Mouse (Mus musculus): ENCODE results near the gene Tpst2. TPM values are rescaled to one million over a fixed set of nuclear protein-coding genes. Genes with fewer than 3 reads are reported as not detected.
"Not testable (repeated sequence)": the region's sequence is repeated elsewhere in the genome, so short reads cannot be mapped to it uniquely, and the experiment has no call there.

Gene Tpst2
- polyA plus RNA-seq, 1 experiment = 42.1 TPM

DNA sequence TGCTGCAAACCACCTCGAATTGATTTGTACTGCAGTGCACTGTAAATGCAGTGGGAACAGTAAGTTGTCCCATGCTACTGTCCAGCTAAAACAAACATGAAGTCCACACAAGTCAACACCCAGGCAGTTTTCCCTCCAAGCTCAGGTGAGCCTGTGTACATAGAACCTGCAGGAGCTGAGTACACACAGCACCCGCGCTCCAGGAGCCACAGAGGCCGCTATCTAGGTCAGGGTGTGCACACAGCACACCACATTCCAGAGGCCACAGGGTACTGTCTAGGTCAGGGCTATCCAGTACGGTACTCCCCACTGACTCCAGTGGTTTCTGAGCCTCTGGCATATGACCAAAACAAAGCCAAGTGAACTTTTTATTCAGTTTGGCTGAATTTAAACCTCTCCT, 25.8 kb downstream of the Tpst2 start:
- Histone ChIP-seq H3K4me1 (ENCODE audit: control insufficient read depth, insufficient read depth, low read length) (peaks cover 26% of the 10 kb centered on the region), H3K4me3 (ENCODE audit: insufficient read depth, low read length) (no peak overlapping the region), H3K27ac (ENCODE audit: insufficient read depth, low read depth, low read length) (no peak overlapping the region)
- TF ChIP-seq CTCF (IDR thresholded peaks at IDR 0.05; ENCODE audit: low read depth, low read length) = no peak
- TF ChIP-seq POLR2A (IDR thresholded peaks at IDR 0.05; ENCODE audit: borderline replicate concordance, low read depth, low read length) = no peak

DNA sequence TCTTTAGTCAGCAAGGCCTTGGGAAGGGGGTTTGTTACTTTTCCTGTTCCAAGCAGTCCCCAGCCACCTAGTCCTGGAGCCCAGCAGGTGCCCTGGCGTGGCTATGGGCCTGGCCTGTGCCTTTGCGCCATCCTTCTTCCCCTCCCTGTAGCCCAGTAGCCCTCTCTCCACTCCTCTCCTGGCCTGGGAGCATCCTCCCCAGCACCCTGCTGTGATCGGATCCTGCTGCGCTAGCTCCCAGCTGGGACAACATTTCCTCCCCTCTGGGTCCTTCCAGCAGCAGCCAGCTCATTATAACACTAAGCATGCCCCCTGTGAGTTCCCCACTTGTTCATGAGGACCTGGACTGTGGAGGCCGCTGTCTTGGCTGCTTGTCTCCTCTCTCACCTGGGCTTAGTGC, 29.4 kb downstream of the Tpst2 start:
- Histone ChIP-seq H3K4me3 (ENCODE audit: insufficient read depth, low read length) (no peak overlapping the region), H3K4me1 (ENCODE audit: control insufficient read depth, insufficient read depth, low read length) (no peaks in the 10 kb centered on the region), H3K27ac (ENCODE audit: insufficient read depth, low read depth, low read length) (no peak overlapping the region)
- no peak for TF ChIP-seq POLR2A (IDR thresholded peaks at IDR 0.05; ENCODE audit: borderline replicate concordance, low read depth, low read length)
- no peak for TF ChIP-seq CTCF (IDR thresholded peaks at IDR 0.05; ENCODE audit: low read depth, low read length)

DNA sequence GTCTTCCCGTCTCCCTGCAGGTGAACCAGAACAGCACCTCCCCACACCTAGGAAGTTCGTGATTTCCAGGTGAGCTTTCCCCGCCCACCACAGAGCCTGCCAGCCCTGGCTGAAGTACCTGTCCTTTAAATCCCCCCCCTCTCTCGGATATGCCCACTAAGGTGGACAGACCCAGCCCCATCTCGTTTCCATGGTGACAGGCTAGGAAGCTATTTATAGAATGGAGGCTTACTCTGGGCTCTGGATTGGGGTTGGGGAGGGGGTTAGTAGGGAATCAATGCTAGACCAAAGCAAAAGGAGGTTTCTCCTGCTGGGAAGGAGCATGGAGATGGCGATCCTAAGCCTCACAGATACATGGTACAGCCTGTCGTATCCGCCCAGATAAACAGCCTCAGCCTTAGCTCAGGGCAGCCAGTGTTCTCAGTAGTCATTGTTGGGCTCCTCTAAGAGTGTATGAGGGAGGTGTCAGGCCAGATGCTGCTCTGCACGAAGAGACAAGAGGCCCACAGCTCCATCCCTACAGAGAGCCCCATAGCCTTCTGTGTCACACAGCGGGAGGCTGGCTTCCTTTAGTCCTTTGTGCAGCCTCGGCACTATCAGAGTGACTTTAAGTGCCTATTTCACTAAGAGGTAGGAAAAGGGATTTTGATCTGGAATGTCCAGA, 36.9 kb downstream of the Tpst2 start:
- Histone ChIP-seq H3K4me1 (ENCODE audit: control insufficient read depth, insufficient read depth, low read length) (no peaks in the 10 kb centered on the region), H3K4me3 (ENCODE audit: insufficient read depth, low read length) (no peak overlapping the region), H3K27ac (ENCODE audit: insufficient read depth, low read depth, low read length) (no peak overlapping the region)
- TF ChIP-seq POLR2A (IDR thresholded peaks at IDR 0.05; ENCODE audit: borderline replicate concordance, low read depth, low read length) (no peak), CTCF (IDR thresholded peaks at IDR 0.05; ENCODE audit: low read depth, low read length) (no peak)

DNA sequence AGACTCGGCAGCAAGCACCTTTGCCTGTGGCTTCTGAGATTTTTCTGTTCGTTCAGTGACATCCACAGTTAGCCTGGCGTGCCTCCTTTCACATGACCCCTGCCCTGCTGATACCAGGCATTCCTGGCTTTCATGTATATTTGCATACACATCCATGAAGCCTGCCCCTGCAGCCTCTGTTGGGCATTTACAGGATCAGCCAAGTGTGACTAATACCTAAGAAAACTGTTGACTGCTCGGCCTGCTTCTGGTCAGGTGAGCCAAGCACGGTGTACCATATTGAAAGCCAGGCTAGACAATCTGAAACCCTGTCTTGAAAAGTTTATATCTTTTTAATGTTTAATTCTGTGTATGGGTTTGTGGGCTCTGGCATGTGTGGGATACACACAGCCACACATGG, 40.0 kb downstream of the Tpst2 start:
- H3K4me3 ChIP-seq (ENCODE audit: insufficient read depth, low read length) = no peak overlapping the region
- H3K27ac ChIP-seq (ENCODE audit: insufficient read depth, low read depth, low read length) = no peak overlapping the region
- no peaks in the 10 kb centered on the region for H3K4me1 ChIP-seq (ENCODE audit: control insufficient read depth, insufficient read depth, low read length)
- TF ChIP-seq POLR2A (IDR thresholded peaks at IDR 0.05; ENCODE audit: borderline replicate concordance, low read depth, low read length) = no peak
- no peak for TF ChIP-seq CTCF (IDR thresholded peaks at IDR 0.05; ENCODE audit: low read depth, low read length)

DNA sequence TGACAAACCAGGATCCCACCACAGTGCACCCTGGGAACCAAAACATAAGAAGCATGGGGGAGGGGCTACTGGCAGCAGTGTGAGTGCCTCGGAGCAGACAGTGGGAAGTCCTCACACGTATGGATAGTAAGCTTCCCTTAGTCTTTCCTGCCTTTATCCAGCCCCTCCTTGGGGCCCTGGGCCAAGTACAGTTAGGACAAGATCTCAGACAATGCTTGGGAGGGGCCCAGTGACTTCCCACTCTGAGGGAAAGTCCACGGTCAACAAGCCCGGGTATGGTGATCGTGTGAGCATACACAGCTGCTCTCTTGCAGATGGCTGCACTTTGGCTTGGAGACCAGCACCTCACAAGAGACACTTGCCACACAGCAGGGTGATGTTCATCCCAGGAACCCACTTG, 40.8 kb downstream of the Tpst2 start:
- no peak for TF ChIP-seq POLR2A (IDR thresholded peaks at IDR 0.05; ENCODE audit: borderline replicate concordance, low read depth, low read length)
- Histone ChIP-seq H3K4me3 (ENCODE audit: insufficient read depth, low read length) (no peak overlapping the region), H3K27ac (ENCODE audit: insufficient read depth, low read depth, low read length) (no peak overlapping the region), H3K4me1 (ENCODE audit: control insufficient read depth, insufficient read depth, low read length) (no peaks in the 10 kb centered on the region)

DNA sequence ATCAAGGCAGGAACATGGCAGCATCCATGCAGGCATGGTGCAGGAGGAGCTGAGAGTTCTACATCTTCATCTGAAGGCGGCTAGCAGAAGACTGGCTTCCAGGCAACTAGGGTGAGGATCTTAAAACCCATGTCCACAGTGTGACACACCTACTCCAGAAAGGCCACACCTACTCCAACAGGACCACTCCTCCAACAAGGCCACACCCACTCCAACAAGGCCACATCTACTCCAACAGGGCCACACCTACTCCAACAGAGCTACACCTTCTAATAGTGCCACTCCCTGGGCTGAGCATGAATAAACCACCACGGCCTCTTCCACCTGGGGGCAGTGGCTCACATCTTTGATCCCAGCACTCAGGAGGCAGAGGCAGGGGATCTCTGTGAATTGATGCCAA, 42.9 kb downstream of the Tpst2 start:
- not testable (repeated sequence) for H3K4me3 ChIP-seq (ENCODE audit: insufficient read depth, low read length); H3K27ac ChIP-seq (ENCODE audit: insufficient read depth, low read depth, low read length)
- peaks cover 11% of the 10 kb centered on the region for H3K4me1 ChIP-seq (ENCODE audit: control insufficient read depth, insufficient read depth, low read length)

DNA sequence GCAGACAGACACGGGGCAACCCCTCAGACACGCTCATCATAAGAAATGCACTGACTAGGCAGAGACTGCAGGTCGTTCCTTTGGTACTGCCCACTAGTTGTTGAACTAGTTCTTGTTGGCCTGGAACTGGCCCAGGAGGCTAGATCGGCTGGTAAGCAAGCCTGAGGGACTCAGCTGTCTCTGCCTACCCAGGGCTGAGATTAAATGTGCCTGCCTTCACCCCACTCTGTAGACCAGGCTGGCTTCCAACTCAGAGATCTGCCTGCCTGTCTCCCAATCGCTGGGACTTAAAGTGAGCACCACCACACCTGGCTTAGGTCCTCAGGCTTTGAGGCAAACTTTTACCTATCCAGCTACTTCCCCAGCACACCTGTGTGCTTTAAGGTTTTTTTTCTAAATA, 43.9 kb downstream of the Tpst2 start:
- Histone ChIP-seq H3K27ac (ENCODE audit: insufficient read depth, low read depth, low read length) (no peak overlapping the region), H3K4me3 (ENCODE audit: insufficient read depth, low read length) (no peak overlapping the region), H3K4me1 (ENCODE audit: control insufficient read depth, insufficient read depth, low read length) (peaks cover 11% of the 10 kb centered on the region)
- TF ChIP-seq POLR2A (IDR thresholded peaks at IDR 0.05; ENCODE audit: borderline replicate concordance, low read depth, low read length) (no peak), CTCF (IDR thresholded peaks at IDR 0.05; ENCODE audit: low read depth, low read length) (no peak)

DNA sequence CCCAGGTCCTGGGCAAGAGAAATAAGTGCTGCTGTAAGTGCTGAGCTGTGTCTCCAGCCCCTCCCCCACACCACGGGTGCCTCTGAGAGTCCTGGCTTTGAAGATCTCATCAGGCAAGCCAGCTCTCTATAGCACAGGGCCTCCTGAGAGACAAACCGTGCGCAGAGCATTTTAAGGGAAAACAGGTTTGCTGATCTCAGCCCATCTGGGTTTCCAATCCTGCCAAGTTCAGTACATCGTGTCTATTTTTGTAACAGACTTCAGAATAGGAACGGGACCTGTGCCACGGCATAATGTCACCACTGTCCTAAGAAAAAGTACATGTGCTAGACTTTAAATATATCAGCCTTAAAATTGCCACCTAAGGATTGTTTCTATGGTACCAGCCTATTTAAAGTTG, 44.4 kb downstream of the Tpst2 start:
- Histone ChIP-seq H3K27ac (ENCODE audit: insufficient read depth, low read depth, low read length) (no peak overlapping the region), H3K4me3 (ENCODE audit: insufficient read depth, low read length) (no peak overlapping the region), H3K4me1 (ENCODE audit: control insufficient read depth, insufficient read depth, low read length) (peaks cover 11% of the 10 kb centered on the region)
- TF ChIP-seq CTCF (IDR thresholded peaks at IDR 0.05; ENCODE audit: low read depth, low read length) = no peak
- no peak for TF ChIP-seq POLR2A (IDR thresholded peaks at IDR 0.05; ENCODE audit: borderline replicate concordance, low read depth, low read length)

DNA sequence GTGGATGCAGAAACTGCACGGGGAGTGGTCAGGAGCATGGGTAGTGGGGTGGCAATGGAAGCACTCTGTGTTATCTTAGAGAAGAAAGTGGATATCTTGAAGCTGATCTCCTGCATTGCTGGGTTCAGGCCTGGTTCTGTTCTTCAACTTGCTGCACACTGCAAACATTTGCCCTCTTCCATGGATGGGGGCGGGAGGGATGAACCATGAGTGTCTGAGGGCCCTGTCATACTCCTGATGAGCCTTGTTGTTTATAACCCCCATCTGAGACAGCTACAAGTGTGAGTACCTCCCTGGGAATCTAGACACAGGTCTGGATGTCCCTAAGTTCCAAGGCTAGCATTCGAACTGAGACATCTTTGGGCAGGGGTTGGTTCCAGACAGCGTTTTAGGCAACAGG, 44.9 kb downstream of the Tpst2 start:
- no peak overlapping the region for H3K4me3 ChIP-seq (ENCODE audit: insufficient read depth, low read length)
- peaks cover 11% of the 10 kb centered on the region for H3K4me1 ChIP-seq (ENCODE audit: control insufficient read depth, insufficient read depth, low read length)
- TF ChIP-seq CTCF (IDR thresholded peaks at IDR 0.05; ENCODE audit: low read depth, low read length) (no peak), POLR2A (IDR thresholded peaks at IDR 0.05; ENCODE audit: borderline replicate concordance, low read depth, low read length) (no peak)

DNA sequence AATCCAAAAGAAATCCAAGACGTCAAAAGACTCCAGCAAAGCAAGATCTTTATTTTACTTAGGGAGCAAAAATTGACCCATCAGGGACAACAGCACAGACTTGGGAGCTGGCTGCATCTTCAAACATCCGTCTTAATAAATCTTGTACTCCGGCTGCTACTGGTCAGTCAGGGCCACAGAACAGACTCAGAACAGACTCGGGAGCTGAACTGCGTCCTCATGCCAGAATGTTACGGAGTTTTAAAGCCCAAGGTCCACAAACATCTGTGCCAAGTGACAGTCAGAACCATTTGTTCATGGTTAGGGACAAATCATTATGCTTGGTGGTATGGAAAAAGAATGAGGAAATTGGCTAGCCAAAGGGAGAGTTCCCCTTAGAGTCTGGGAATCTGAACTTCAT, 46.8 kb downstream of the Tpst2 start:
- H3K27ac ChIP-seq (ENCODE audit: insufficient read depth, low read depth, low read length) = no peak overlapping the region
- TF ChIP-seq CTCF (IDR thresholded peaks at IDR 0.05; ENCODE audit: low read depth, low read length) = no peak
- no peak for TF ChIP-seq POLR2A (IDR thresholded peaks at IDR 0.05; ENCODE audit: borderline replicate concordance, low read depth, low read length)
- no peak overlapping the region for H3K4me3 ChIP-seq (ENCODE audit: insufficient read depth, low read length)
- H3K4me1 ChIP-seq (ENCODE audit: control insufficient read depth, insufficient read depth, low read length) = peaks cover 16% of the 10 kb centered on the region

More for the DNA sequence above, 44.9 kb downstream of the Tpst2 start:
- no peak overlapping the region for H3K27ac ChIP-seq (ENCODE audit: insufficient read depth, low read depth, low read length)

All from bone marrow macrophage, adult 2 months (primary cell).